Mouse (Mus musculus) cerebellum, adult 11-12 months (tissue): ENCODE measurements at regions not wholly inside any gene's neighbourhood (a gene's known extent, or its start where the extent isn't known, plus 50 kb on each side); places are given as distances from the start of the nearest gene placed in this dataset.
A peak's percentile ranks its signal among the peaks of the same experiment; 100 is the strongest.

Source experiments
- DNase-seq: peaks from one replicate; pipeline ENCODE4 v3.0.0; 2022

DNA sequence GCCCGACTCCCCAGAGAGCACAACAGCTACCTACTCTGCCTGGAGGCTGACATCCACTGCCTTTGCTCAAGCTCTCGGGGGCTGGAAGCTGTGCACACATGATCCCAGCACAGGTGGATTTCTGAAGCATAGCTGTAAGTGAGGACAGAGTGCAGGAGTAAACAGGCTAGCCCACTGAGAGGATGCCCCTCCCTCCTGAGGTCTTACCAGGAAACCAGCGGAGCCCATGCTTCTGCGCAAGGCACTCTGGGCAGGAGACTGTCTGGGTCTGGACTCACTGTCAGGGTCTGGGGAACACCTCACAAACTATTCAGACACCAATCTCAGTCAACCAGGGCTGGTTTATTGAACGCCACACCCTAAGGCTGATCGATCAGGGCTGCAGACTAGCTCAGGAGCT is 197.2 kb upstream of the Eef2kmt start:
- DNase-seq: no peak

GRCm38 (mm10) chr16:5445776-5446175 is 190.0 kb upstream of the Eef2kmt start:
- no peak for DNase-seq

- DNase-seq: no peak
These were observed 189.0 kb upstream of the Eef2kmt start for GRCm38 (mm10) chr16:5444785-5445184.

- no peak for DNase-seq
These were observed 183.9 kb upstream of the Eef2kmt start for GRCm38 (mm10) chr16:5439717-5440116.

DNA sequence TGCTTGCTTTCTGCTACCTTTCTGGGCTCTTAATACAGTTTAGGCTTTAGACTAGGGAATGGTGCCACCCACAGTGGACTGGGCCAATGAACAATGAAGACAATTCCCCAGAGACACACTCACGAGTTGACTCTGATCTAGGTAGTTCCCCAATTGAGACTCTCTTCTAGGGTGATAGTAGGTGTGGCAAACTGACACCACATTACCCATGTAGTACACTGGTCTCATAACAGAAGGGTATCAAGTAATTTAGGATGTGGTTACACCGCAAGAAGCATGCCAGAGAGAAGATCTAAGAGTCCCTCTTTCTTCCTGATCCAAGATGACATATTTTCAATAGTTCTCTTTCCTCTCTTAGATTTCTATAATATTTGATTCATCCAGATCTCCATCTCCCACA is 182.6 kb upstream of the Eef2kmt start:
- DNase-seq: no peak

DNA sequence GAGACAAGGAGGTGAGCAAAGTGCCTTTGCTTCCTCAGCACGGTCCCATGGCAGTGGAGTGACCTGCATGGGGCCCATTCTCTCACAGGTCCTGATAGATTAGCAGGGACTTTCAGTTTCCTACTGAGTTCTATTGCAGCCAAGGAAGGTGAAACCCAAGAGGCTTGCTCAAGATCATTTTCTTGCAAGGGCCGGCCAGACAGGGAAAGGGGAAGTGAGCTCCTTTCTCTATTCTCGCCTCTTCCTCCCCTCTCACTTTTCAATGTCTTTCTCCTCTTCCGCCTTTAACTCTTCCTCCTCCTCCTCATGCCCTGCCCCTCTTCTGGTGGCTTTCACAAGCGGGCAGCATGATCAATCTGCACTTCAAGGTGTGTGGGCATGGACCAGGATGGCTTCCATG is 175.9 kb upstream of the Eef2kmt start:
- DNase-seq: no peak

GRCm38 (mm10) chr16:5431111-5431510 is 175.3 kb upstream of the Eef2kmt start:
- peak; percentile 87 for DNase-seq

DNA sequence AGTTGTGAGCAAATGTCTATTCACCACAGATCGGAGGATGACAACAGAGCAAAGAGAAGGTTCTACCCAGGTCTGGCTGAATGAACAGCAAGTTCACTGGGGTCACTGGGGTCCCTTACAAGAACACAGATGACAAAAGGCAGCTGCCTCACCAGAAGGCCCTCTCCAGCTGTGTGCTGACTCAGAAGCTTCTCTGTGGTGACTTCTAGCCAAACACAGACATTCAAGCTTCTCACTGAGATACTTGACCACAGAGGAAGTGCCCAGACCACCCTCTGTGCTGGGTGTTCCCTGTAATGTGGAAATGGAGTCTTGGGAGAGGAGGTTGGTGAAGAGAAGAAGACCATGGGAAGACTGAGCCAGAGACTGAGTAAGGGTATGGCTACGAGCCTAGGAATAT is 173.7 kb upstream of the Eef2kmt start:
- DNase-seq: no peak

DNA sequence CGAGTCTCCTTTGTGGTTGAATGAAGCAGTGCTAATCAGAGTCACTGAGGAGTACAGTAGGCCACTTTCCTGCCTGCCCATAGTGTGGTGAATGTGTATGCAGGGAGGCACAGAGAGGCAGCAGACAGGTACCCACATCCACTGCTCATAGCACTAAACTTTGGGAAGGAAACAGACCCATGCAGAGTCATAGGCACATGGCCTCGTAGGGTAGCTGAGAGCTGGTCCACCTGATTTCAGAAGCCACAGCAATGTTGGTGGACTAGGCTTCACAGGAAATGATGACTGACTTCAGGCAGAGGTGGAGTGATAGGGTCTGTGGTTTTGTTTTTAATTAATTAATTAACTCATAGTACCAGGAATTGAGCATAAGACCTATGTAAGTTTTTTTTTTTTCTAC is 170.1 kb upstream of the Eef2kmt start:
- no peak for DNase-seq

DNA sequence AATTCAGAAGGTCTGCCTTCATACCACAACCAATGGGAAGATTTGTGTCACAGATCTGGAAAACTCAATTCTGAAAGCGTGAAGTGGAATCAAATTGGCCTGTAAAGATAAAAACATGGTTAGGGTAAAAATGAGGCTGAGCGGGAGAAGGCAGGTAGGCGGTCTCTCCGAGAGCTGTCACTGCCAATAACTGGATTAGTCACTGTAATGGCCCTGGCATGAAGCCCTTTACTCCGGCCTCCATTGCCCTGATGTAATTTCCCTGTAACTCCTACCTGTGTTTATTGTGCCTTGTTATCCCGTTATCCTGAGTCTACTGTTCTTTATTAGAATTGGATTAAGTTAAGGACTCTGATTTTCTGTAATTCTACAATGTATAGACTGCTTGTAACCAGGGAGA is 166.3 kb upstream of the Eef2kmt start:
- no peak for DNase-seq

DNA sequence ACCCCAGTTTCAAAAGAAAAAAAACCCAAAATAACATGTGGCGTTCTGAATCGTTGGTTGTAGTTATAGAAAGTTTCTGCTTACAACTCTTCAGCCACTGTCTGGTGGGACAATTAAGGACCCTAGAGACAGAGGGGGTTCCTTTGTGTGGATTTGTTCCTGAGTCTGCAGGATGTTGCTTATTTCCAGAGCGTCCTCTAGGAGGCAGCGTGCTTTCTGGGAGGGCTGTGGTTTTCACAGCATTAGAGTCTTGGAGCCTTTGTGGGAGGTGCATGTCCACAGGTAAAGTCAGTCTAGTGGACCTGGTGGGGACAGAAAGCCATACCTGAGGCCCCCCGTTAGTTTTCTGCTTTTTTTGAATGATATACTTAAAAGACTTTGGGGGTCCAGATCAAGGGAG is 165.8 kb upstream of the Eef2kmt start:
- DNase-seq: no peak

DNA sequence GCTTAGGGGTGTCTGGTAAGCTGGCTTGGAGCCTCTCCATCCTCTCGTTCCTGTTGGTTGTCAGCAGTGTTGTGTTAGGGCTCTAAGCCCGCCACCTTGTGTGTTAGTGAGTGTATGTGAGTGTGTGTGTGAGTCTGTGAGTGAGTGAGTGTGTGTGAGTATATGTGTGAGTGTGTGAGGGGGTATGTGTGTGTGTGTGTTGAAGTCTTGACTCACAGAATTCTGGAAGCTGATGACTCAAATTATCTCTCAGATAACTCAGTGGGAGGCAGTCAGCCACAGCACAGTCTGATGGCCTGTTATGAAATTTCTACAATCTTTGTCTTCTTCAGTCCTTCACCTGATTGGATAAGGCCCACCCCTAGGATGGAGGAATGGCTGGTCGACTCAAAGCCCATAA is 163.7 kb upstream of the Eef2kmt start:
- DNase-seq: no peak

DNA sequence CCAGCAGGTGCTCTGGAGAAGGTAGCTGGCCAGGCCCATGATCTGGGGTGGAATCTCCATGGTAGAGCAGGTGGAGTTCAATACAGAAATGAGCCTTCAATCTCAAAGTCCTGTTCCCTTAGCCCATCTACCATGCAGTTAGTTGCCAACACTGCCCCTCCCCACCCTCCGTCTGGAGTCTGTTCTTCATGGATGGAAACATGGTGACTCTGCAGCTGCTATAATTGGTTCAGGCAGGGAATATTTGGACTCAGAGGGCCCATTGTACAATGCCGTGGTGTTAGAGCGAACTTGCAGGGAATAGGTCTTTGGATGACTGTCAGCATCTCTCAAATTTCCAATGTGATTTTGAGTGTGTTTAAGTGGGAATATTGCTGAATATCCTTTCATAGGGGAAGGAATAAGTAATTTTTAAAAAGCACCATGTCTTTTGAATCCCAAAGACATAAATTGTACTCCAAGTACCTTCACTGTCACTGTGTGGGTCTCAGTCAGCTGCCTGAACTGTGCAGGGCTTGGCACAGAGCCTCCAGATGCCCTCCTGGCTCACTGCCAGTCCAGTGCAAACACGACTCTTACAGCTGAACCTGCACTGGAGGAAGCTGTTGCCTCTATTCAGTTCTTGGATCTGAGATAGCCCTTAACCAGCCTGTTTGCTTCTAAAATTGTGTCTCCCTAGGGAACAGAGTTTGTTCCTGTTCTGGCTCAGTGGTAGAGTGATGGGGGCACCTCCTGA is 162.8 kb upstream of the Eef2kmt start:
- DNase-seq: no peak

- no peak for DNase-seq
These were observed 159.5 kb upstream of the Eef2kmt start for GRCm38 (mm10) chr16:5415310-5415709.

DNA sequence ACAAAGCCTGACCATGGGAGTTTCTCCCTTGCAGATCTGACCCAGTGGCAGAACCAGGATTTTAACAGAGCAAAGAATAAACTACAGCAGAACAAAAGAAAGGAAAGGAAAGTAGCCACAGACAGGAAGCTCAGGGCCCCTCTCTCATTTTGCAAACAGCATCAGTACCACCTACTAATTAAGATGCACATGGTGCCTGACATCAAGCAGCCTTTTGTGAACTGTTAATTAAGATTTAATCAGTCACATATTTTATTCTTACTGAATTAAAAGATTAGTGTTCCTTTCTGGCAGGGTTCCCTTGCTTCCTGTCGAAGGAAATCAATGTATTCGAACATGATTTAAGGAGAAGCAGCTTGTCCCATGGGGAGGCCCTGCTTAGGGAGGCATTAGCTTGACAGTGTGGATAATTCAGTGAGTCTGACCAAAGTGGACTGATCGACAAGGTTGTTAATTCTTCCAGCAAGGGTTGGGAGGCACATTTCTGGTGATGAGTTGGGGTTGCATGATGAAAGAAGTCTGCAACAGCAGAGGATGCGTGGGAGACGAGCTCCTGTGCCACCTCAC is 156.1 kb upstream of the Eef2kmt start:
- no peak for DNase-seq

DNA sequence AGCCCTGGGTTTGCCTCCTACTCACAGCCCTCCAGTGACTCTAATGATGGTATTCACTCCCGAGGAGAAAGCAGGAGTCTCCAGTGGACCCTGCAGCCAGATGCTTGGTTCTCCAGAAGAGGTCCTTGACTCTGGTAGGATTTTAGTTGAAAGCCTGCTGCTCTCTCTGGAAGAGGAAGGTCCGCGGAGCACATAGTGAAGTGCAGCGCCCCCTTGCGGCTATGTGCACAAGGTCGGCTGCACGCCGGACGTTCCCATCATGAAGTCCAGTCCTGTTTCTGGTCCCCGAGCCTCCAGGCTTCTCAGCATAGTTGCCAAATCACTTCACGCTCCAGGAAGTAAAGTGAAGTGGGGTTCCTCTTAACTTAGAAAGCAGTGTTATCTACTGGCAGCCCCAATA is 150.9 kb upstream of the Eef2kmt start:
- DNase-seq: peak; percentile 7

DNA sequence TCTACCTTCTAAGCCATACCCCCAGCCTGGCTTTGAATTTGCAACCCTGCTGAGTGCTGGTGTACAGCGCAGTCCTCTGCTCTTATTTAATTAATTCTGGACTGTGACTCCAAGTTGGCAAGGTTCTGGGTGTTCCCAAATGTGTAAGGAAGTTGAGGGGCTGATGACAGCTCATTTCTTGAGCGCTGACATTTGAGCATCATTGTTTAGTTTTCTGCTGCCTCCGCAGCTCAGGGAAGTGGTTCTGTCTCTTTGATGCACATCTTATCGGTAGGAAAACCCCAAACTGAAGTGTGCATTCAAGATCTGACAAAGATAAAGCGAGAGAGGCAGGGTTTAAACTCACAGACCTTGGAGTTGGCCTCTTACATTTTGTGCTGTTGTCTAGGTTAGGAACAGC is 137.6 kb upstream of the Eef2kmt start:
- DNase-seq: no peak

DNA sequence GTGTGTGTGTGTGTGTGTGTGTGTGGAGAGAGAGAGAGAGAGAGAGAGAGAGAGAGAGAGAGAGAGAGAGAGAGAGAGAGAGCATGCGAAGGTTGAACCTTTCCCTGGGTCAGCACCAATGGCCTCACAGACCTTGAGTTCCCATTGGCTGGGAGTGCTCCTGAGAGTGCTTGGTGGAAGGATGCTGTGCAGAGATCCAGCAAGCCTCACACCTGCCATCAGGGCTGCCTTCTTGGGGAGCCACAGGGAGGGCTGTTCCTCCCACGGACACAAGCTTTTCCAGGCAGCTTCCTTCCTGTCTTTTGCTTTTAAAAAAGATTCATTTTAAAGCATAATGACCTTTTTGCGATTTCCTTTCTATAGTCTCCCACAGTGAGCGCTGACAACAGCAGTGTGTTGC is 127.1 kb upstream of the Eef2kmt start:
- no peak for DNase-seq

DNA sequence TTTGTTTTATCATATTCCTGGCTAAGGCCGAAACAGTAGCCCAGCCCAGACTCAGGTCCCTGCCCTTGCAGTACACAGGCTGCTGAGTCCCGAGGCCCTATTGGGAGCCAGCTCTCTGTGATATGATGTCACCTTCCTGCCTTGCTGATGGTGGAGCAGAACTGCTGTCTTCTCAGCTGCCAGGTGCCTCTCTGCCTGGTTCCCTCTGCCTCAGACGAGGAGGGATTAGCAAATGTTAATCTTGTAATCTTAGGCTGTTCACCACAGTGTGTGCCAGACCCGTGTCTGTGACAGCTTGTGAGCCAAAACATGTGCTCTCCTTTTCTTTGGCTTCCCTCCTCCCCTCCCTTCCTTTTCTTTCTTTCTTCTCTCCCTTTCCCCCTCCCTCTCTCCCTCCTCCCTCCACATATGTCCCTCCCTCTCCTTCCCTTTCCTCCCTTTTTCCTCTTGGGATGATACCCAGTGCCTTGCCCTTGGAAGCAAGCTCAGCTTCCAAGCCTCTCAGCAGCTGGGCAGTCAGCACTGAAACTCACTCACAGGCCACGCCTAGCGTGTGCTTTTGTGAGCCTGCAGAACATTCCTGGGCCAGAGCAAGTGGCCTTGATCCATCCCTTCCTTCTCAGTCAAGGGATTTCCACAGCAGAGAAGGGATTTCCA is 126.6 kb upstream of the Eef2kmt start:
- DNase-seq: no peak

DNA sequence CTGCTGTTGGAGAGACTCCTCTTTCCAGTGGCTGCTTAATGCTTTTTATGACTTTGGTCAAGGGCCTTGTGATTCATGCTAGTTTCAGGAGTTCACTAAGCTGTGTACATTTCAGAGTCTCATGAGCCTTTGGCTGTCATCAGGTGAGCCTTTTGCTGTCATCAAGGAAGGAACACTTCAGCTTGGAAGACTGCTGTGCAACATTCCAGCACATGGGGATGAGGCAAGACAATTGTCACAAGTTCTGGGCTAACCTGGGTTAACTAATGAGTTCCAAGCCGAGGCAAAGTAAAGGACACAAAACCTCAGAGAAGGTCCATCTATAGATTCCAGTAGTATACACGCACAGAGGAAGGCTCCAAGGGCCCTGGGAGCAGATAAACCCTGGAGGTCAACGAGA is 124.8 kb upstream of the Eef2kmt start:
- DNase-seq: no peak

- DNase-seq: no peak
These were observed 121.2 kb upstream of the Eef2kmt start for GRCm38 (mm10) chr16:5377001-5377400.

DNA sequence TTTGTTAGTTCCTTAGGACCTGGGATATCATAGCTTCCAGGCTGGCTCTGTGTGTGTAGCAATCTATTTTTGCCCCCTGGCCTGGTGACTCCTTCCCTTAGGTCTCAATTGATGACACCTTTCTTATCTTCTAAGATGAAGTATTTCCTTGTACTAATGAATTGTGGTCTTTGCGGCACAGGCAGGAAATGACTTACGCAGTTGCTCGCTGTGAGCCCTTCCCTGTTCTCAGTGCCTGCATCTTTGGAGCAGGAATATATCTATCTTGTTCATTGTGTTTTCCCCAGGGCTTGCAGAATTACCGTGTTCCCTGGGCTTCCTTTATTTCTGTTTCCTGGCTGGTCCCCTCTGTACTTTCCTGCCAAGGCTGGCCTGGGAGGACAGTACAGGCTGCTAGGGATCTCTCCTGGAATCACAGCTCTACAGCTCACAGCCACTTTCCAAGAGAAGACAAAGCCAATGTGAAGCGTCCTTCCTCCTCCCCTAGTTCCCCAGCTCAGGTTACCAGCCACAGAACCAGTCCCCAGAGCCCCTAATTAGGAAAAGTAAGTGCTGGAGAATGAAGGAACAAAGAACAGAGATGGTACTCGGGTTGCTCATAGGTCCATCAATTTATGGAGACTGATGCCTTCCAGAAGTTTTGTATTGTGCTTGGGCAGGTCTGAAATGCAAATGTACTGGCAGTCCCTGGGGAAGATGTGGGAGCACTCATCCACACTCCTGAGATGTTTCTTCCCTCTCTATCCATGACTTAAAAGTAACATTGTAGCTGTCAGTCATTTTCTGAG is 119.2 kb upstream of the Eef2kmt start:
- DNase-seq: no peak

DNA sequence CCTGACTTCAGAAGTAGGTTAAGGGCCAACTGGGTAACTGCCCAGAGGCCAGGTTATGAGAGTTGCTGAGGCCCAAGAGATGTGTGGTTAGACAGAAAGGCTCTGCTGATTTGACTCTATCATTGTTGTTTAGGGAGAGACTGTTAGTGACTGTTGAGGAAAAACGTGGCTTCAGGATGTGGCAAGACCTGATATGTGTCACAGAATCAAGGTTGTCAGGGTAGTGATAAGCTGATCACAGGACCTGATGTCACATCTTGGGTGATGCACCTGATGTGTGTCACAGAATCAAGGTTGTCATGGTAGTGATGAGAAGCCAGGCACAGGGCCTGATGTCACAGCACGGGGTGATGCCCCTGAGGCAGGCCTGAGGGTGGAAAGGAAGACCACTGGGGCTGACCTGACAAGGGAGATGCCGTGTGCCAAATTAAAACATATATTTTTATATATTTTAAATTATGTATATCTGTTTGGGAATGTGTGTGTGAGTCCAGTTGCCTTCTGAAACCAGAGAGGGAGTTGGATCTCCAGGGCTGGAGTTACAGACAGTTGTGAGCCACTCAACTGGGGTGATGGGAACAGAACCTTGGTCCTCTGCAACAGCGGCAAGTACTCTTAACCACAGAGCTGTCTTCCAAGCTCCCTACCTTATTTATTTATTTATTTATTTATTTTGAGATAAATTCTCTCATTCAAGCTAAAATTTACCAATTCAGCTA is 115.6 kb upstream of the Eef2kmt start:
- DNase-seq: no peak
